Mouse (Mus musculus): ENCODE data around the gene Sash1.

Sash1 gene

DNA sequence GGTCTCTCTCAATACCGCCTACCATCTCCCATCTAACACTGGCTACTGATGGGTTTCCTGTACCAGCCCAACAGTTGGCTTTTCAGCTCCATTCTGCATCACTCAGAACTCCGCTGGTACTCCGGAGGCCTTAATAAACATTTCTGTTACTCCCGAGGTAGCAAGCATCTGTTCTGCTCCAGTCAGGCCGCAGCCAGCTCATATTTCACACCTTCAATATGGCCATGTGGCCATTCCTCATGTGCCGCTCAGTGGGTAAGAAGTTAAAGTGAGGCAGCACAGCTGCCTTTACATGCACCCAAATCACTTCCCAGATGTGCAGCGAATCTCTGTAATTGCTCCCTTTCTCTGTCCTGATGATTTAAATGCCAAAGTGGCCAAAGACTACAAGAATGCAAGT is 32.5 kb downstream of the Sash1 start:
- no peak for DNase-seq (ENCODE audit: low read depth, low spot score)

DNA sequence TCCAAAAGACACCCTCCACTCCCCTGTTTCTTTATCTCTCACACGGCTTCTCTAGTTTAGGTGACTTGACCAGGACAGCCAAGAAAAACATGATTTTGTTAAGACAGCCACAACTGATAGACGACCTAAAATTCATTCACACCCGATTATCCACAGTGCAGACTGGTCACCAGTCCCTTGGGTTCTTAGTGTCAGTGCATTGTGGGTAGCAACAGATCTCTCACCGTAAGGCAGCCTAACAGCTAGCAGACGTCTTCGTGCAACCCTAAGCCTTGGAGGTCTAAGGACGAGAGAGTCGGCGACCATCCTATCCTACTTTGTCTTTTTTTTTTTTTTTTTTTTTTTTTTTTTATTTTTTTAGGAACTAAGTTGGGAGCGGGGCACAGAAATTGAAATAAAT is 34.2 kb downstream of the Sash1 start:
- DNase-seq (ENCODE audit: low read depth, low spot score): no peak

DNA sequence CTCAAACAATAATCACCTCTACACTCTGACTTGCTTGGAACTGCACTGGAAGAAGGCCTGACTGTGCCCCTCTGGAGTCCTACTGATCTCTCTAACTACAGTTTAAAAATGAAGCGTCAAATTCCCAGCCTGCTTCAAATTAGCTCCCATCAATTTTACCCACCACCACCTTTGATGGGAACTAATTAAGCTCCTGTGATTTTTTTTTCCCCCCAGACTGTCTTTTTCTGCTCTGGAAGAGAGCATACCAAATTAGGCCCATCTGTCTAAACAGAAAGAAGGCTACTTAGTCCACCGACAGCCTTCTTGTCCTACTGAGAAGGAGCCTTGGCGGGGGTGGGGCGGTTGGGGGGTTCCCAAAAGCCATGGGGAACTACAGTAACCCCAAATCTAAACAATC is 37.9 kb downstream of the Sash1 start:
- DNase-seq (ENCODE audit: low read depth, low spot score): no peak

DNA sequence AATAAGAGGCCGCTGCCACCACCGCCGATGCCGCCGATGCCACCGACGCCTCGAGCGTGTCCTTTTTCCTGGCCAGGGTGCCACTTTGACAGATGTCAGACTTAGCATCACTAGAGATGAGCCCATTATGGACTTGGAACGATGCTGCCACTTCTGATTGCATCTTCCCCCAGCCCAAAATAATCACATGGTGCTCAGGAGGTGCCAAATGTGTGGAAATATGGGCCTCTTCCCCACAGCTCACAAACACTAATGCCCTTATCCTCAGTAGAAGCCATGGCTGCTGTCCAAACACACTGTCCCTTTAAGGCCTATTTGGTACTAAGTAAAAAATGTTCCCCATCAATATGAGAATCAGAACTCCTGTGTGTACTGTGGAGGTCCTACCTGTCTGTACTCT is 39.6 kb downstream of the Sash1 start:
- no peak for DNase-seq (ENCODE audit: low read depth, low spot score)

DNA sequence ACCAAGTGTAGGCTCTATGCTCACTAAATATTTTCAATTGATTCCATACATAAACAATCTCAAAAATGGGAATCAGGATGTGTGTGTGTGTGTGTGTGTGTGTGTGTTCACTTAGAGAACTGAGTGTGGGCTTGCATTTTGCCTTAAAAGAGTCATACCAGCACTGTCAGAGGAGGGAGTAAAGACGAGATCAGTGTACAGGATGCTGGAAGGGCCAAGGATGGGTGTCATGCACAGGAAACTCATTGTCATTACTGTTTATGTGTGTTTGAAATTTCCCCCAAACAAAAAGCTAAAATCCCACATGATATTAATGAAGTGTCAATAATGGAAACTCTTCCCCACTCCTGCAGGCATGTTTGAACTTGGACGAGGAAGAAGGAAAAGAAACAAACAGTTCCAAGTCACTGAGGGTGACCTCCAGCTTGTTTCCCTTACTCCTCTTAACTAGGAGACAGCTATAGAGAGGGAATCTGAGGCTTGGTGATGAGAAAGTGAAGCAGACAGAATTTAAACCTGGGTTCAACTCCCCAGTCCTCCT is 40.6 kb downstream of the Sash1 start:
- no peak for DNase-seq (ENCODE audit: low read depth, low spot score)

DNA sequence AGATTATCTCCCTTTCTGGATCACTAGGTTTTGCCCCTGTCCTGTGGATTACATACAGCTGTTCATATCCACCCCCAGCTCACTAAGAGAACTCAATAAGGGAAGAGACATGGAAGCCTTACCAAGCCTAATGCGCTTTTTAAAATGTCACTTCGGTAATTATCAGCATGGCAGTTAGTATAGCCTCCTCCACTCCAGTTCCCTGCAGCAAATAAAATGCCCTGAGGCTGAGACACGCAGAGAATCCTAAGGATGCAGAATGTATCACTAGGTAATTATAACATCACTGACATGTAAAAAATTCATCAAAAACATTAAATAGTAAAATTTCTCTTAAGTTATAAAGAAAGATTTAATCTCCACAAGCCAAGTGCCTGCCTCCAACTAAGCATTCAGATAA is 45.9 kb downstream of the Sash1 start:
- DNase-seq (ENCODE audit: low read depth, low spot score): no peak

DNA sequence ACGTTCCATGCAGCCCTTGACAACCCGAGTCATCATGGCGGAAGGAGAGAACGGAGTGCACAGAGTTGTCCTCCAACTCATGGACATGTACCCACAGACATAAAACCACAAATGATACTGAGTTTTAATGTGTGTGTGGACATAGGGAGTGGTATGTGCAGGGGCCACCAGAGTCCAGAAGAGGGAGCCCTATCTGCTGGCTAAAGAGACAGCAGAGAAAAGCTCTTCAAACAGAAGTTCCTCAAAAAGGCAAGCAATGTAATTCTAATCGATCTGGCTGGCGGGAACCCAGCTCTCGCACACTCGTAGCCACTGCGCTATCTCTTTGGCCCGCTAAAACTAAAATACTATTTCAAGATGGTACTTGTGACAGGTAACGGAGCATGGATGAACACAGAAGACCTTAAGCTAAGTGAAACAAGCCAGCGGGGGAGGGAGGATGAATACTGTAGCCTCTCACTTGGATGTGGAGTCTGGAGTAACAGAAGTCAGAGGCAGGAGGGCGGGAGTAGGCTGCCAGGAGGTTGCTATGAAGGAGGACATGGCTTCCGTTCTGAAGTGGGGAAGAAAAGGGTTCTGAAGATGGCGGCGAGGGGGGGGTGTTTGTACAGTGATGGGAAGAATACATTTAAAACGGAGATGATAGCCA is 51.9 kb downstream of the Sash1 start:
- peak; percentile 68 for DNase-seq (ENCODE audit: low read depth, low spot score)

DNA sequence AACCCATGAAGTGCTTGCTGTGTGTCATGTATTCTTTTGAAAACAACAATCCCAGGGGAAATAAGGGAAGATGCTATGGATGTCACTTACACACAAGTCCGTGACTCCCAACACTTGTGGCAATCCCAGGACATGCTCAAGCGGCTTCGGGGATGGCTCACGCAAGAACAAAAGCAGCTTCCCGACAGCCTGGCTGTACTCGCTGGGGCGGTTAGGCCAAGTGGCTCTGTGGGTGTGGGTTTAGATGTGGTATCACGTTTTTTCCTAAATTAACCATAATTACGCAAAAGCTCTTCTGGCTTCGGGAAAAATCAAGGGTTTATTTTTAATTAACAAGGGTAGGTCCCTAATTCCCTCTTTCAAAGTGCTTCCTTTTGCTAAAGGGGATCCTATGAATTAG is 59.6 kb downstream of the Sash1 start:
- no peak for DNase-seq (ENCODE audit: low read depth, low spot score)

DNA sequence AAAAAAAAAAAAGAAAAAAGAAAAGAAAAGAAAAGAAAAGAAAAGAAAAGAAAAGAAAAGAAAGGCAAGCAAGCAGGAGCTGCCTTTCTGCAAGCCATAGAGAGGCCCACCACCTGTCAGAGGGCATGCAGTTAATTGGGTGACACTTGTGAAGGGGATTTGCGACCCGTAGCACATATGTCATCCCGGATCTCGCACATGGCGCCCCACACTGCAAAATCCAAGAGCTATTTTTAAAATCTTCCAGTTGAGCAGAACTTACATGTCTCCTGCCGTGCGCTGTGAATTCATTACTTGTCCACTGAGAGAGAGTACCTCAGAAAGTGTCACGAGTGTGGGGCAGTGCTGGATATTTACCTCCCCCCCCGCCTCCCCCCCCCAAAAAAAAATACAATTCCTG is 60.0 kb downstream of the Sash1 start:
- no peak for DNase-seq (ENCODE audit: low read depth, low spot score)

DNA sequence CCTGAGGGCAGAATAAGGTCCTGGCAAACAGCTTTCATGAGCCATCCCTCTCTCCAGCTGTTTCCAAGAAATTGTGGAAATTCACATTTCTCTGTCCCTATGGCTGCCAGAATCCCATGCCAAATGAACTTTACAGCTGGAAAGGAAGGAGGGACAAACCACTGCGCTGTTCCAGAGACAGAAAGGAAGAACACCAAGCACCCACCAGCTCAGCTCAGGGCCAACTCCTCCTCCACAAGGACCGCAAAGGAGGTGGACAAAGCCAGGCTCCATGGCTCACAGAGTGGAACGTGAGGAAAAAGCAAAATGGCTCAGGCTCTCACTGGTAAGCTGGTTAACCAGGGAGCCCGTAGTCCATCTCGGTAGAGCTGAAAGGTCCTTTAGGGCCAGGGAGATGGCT is 67.8 kb downstream of the Sash1 start:
- no peak for DNase-seq (ENCODE audit: low read depth, low spot score)

DNA sequence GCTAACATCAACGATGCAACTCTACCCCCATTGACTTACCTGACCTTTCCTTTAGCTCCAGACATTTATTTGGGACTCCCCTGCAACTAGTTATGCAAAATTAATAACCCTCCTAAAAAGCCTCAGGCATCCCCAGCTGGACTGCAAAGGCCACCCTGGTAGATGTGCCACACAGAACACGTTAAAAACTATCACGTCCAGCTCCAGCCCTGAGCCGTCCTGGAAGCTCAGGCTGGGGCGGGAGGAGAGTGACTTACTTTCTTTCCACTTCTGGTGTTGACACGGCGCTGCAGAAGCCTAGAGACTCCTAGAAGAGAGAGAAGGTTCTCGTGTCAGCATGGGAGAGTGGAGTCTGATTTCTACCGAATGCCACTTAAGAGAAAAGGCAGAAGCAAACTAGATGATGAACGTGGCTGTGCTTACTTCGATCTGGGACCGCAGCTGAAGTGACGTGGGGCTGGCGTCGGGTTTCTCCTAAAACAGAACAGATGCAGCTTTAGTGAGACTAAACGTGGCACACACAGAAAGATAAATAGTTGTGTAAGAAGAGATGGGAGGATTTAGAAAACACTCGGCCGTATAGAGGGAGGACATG is 71.8 kb downstream of the Sash1 start:
- no peak for DNase-seq (ENCODE audit: low read depth, low spot score)

DNA sequence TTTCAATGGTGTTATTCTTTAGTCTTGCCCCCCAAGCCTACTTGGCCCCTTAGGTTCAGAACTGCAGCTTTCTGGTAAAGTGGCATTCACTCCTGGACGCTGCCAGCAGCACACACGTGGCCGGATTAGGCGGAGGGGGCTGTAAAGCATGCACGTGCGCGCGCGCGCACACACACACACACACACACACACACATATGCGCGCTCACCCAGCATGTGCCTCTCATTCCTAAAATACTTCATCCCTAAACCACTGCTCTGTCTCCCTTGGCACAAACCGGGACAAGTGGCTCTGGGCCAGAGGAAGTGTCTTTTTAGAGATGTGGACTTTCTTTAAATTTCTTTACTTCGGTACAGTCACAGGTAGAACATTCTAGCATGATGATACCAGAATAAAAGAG is 72.6 kb downstream of the Sash1 start:
- DNase-seq (ENCODE audit: low read depth, low spot score): no peak

DNA sequence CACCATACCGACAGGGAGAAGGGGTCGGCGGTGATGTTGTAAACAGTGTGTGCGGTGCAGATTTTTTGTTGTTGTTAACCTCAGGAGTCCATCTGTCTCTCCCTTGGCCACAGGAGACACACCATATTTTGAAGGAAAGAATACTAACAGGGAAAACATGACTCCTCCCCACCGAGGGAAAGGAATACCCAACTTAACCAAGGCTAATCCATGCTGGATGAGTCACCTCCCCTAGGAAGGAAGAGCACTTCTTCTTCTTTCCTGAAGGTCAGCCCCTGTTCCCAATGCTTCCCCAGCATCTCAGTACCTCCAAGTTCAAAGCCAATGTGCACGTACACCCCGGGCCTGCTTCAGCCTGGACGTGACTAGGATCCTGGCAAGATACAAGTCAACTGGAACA is 73.1 kb downstream of the Sash1 start:
- no peak for DNase-seq (ENCODE audit: low read depth, low spot score)

DNA sequence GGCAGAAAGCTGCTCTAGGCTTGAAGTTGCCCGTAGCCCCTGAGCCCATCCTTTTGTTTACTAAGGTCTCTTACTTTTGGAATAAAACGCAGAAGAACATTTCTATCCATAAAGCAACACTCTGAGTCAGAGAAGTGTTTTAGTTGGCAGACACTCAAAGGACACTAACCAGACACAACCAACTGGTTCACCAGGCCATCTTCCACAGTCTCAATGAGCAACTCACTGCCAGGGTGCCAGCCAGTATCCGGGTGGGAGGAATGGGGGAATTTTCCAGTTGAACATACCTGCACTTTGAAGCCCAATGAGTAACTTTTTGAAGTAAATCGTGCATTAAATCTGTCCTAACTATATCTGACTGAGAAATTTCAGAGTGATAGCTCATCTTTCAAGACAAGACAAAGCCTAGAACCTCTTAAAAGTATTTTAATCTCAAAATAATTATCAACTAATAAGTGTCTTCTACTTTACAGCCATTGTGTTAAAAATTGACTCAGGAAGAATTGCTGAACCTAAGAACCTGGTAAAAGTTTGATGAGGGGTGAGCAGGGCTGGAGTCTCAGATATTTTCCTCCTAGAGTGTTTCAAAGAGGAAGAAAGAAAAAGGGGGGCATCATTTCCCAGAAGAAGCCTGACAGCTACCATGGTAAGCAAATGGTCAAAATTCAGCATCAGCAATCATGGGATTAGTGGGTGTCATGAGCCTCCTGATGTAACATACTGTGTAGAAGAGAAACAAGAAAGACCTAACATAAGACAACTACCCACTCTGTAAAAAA is 74.4 kb downstream of the Sash1 start:
- no peak for DNase-seq (ENCODE audit: low read depth, low spot score)

DNA sequence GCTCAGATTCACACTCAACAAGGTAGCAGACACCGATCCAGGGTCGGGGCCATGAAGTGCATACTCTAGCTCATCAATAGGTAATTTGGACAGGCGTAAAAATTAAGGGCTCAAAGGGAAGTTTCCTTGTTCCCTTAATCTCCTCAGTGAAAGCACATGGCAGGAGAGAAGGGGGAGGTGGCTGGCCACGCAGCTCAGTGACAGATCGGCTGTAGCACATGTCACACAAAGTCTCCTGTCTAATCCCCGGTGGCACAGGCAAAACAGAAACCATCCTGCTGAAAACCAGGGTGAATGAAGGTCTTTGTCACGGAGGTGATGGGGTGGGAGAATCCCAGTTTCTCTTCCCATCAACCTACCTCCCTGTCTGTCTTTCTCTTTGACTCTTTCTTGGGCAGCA is 75.4 kb downstream of the Sash1 start:
- DNase-seq (ENCODE audit: low read depth, low spot score): no peak

DNA sequence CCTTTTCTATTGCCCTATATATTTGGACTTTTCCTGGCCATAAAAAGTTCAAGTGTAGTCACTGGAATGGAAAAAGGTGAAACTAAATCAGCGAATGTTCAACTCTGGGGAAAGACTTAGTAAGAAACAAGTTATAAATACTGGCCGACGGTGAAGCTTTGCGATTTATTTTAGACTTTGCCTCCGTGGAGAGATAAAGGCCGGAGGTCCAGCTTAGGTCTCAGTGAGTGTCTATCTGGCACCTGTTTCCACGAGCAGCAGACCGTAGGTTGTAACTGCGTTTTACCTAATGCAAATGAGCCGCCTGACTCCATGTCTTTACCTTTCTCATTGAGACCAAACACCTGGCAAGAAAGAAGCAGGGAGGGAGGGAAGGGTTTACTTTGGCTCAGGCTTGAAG is 77.5 kb downstream of the Sash1 start:
- DNase-seq (ENCODE audit: low read depth, low spot score): no peak

DNA sequence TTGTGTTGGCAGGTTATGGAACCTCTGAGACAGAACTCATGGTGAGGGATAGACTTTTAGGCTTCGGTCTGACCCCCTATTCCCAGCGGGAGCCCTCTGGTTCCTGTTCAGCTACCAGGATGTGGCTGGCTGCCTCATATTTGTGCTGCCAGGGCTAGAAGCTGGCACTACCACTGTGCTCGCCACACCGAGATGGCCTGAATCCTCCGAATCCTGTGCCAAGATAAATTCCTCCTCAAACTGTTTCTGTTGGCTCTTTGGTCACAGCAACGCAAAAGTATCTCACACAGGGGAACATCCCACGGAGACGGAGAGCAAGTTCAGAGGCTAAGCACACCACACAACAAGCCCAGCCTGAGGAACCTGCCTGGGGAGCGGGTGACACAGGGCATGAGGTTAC is 78.3 kb downstream of the Sash1 start:
- no peak for DNase-seq (ENCODE audit: low read depth, low spot score)

DNA sequence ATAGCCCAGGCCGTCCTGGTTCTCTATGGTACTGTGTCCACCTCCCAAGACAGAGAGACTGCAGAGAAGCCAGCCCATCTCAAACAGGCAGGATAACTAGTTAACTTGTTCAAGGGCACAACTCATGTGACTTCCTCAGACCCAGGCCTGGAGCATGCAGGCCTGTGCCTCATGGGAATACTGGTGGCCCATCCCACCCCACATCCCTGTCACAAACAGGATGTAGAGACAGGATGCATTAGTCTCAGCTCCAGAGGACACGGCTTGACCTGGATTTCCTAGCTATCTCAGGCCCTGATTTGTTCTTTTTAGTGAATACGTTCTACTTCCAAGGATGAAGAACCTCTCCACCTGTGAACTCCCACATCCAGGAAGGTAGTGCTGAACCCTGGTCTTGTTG is 80.5 kb downstream of the Sash1 start:
- DNase-seq (ENCODE audit: low read depth, low spot score): no peak

DNA sequence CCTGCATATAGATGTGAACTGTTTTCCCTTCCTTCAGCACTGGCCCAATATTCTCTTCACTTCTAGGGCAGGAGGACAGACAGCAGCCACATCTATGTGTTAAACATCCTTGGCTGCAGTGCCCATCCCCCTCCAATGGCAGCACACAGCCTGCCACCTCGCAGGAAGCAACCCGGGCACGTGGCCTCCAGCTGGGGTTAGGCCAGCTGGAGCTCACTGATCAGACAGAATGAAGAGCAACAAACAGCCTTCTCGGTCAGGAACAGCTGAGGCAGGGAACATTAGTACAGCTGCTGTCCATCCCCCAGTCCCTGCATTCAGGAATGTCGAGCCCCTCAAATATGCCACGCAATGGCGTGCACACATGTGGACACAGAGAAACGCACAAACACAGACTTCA is 81.6 kb downstream of the Sash1 start:
- no peak for DNase-seq (ENCODE audit: low read depth, low spot score)

DNA sequence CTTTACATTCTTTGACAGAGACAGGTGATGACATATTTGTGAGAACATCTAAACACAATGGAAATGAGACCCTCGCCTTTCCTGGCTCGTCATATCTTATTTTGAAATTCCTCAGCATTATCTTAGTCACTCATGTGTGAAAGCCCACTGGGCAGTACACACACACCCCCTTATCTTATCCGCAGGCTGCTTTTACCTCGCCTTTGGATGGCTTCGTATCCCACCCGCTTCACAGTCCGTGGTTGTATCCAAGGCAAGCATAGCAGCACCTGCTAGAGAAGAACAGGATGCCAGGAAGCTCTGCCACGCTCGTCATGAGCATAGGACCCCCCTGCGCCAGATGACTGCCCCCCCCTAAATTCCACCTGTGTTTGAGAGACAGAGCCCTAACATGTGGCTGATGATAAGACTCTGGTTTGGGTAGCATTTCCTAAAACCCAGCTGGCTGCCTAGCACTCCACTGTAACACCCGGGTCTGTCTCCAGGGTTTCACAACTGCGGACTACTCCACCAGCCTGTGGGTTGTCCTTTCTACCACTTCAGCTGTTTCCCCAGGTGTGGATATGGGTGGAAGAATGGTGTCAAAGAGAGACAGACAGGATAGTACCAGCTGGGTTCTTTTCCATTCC is 84.0 kb downstream of the Sash1 start:
- DNase-seq (ENCODE audit: low read depth, low spot score): no peak

DNA sequence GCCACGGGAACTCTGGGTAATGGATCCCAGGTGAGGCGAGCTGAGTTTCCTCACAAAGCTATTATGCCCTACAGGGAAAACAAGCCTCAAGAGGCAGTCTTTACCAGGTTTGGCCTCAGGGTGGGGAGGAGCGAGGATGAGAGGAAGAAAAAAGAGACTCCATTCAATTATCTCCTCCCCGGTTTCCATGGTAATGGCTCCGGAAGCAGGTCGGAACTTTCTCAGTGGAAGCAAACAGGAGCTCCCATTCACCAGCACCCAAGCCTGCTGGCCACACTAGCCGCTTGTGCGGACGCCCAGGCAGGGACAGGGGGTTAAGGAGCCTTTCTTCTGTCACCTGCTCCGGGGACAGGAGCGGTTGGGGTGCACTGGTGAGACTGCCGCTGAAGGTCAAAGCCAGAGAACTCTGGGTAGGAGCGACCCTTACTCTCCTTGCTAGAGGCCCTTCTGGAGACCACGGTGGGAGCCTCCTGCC is 84.7 kb downstream of the Sash1 start:
- peak; percentile 94 for DNase-seq (ENCODE audit: low read depth, low spot score)

DNA sequence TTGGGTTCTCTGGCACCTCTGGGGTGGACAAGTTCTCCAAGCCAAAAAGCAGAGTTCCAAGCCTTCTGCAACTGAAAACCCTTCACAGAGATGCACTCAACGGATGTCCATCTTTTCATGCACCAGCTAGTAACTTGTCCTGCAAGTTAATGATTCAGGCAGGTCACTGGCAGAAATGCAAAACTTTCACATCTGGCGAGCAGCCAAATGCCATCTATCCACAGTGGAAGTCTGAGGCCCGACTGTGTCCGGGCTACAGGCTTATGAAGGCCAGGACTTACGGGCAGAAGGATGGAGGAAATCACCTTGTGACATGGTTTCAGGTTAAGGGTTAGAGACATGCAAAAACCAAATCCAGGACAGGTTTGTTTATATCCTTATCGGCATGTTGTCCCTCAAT is 88.0 kb downstream of the Sash1 start:
- no peak for DNase-seq (ENCODE audit: low read depth, low spot score)
